Mouse (Mus musculus) neutrophil, adult 65 days (primary cell): ENCODE data around the gene Rec8. TPM values are rescaled to one million over a fixed set of nuclear protein-coding genes. Genes with fewer than 3 reads are reported as not detected.

Experiments used
- total RNA-seq: library from RNA; stranded (reverse); gene quantifications from 2 replicates; pipeline ENCODE4 v1.2.4, GENCODE M21; 2023

Gene Rec8
- 0.22 TPM in 1 of 2 replicates, not detected in the other for total RNA-seq

GRCm38 (mm10) chr14:55617822-55618221, at the start of gene Rec8:
Gene Rec8, plus strand, starts transcription at chr14:55618037.

GRCm38 (mm10) chr14:55575302-55575701, 42.5 kb upstream of the Rec8 start, which contains the start of gene Fitm1:
Gene Fitm1, plus strand, starts transcription at chr14:55575617.

GRCm38 (mm10) chr14:55577871-55578667, 39.8 kb upstream of the Rec8 start, which contains the start of gene Psme1:
Gene Psme1, plus strand, starts transcription at chr14:55578123.

DNA sequence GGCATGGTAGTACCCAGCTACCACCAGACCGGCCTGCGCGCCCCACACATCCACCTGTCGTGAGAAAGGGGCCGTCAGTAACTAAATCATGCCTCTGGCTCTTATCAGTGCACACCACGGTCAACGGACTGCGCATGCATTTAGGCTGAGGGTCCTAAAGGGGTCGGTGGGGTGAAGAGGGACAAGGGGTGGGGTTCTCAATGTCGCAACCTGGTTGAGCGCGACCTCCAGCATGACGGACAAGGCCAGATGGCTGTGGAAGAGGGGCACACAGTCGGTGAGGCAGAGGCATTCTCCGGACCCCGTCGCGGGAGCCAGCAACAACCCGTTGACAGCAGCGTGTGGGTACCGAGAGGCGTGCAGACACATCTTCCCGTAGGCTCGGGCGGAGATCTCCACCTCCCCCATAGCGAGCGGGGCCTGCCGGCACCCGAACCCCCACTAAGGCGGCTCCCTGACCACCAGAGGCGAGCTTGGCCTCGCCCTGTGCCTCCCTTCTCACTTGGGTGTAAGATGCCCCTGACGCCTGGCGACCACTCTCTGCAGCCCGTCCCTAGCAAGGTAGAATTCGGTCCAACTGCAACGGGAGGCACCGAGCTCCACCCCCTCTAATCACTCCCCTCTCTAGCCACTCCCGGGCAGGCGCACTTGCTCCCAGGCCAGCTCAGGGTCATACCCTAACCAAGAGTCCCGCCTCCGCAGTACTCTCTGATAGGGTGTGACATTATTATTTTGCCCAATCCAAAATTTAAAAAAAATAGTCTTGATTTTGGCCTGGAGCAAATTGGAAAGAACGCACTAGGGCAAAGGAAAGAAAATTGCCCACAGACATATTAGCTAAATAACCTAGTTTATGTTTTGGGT, 32.9 kb upstream of the Rec8 start, which contains the start of gene Emc9:
Gene Emc9, minus strand, starts transcription at position 601 of the 864 bp plus-strand sequence.

DNA sequence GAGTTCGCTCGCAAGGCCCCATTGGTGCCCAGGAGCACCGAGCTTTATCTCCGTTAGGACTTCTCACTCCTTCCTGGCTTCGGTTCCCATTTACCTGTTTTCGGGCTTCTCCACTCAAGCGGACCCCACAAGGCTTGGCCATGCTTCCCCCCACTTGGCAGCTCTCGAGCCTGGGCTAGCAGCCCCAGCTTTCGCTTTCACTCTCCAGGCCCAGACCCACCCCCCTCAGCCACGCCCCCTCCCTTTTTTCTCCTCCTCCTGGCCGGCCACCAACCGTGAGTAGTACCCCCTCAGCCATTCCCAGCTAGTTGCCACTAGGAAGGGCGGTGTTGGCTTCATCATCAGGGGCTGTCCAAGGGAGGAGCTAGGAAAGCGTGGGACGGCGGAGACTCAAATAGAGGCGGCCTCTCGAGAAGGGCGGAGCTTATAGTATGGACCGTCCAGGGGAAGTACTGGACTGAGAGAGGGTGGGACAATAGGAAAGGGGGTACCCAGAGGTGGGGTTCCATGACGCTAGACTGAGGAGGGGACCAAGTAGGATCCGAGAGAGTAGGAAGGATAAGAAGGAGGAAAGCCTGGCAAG, 27.0 kb upstream of the Rec8 start, which contains the start of gene Psme2:
Gene Psme2, minus strand, starts transcription at position 366 of the 583 bp plus-strand sequence.

GRCm38 (mm10) chr14:55591331-55591891, 26.4 kb upstream of the Rec8 start, which contains the start of gene Rnf31:
Gene Rnf31, plus strand, starts transcription at chr14:55591708.

GRCm38 (mm10) chr14:55603271-55603632, 14.6 kb upstream of the Rec8 start, which contains the start of gene Irf9:
Gene Irf9, plus strand, starts transcription at chr14:55603571.

DNA sequence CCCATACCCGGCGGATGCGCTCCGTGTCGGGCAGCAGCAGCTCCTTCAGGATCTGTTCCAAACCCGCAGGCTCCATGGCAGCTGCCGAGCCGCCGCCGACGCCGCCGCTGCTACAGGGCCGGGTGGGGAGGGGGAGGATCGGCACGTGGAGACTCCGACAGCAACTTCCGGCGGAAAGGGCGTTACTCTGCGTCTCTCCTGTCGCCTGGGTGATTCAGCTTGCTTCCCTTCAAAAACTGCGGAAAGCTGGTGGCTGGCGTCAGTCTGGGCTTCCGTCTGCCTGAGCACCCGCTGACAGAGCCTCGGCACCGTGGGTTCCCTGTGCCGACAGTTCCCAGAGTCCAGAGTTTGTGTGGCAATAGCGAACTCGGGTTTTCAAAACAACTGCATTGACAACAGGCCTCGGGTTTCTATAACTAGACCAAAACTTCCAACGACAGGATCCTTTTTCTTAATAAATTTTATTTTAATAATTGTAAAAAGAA, 17.7 kb downstream of the Rec8 start, which contains the start of gene Ipo4:
Gene Ipo4, minus strand, starts transcription at position 435 of the 485 bp plus-strand sequence.

GRCm38 (mm10) chr14:55637795-55638194, 20.0 kb downstream of the Rec8 start, which contains the start of gene Gm49378:
Gene Gm49378, minus strand, starts transcription at chr14:55637895.

DNA sequence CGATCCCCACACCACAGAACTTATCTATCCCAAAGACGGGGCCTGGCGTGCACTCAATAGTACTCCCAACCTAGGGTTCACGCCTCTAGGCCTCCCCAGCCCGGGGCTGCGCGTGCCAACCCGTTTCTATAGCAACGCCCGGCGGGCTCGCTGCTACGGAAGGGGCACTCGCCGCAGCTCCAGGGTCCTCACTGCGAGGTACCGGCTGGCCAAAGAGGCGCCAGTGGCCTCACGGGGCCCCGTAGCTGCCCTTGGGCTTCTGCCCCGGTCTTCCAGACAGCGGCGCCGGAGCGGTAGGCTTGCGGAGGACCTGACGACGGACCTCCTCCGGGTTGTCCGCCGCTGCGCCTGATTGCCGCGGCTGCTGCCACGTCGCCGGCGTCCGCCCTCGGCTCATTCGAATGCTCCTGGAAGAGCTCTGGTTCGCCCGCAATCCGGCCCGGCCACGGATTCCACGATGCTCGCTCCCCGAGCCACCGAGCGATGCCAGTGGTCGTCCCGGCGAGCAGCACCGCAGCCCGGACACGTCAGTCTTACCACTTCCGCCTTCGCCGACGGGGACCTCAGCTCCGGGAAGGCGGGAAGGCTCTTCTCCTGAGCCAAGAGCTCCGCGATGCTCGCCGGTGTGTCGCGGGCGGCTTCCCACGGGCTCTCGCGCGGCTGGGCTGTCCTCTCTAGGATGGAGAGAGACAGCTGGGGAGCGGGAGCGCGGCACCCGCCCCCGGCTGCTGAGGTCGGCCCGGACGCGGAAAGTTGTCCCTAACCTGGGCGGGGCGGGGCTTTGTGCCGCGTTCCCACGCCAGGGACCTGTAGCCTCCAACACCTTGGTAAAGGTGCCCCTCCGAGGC, 25.4 kb downstream of the Rec8 start, which contains the start of gene Tm9sf1:
Gene Tm9sf1, minus strand, starts transcription at position 747 of the 848 bp plus-strand sequence.

DNA sequence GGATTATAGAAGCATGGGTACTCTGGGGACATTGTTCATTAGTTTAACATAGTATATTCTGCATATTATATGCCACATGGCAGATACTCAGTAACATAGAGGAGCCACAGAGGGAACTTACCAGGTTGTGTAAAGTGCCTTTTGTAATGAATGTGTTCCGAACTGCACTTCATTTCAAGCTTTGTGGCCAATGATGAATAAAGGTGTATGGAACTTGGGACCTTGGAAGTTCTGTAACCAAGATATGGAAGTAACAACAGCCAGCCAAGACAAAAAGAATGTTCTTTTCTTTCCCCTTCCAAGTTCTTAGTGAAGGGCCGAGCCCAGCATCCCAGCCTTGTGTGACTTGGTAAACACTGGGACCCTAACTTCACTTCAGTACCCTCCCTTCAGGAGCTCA, 32.0 kb downstream of the Rec8 start, which contains the start of gene Tssk4:
Gene Tssk4, plus strand, starts transcription at position 301 of the 400 bp plus-strand sequence.

DNA sequence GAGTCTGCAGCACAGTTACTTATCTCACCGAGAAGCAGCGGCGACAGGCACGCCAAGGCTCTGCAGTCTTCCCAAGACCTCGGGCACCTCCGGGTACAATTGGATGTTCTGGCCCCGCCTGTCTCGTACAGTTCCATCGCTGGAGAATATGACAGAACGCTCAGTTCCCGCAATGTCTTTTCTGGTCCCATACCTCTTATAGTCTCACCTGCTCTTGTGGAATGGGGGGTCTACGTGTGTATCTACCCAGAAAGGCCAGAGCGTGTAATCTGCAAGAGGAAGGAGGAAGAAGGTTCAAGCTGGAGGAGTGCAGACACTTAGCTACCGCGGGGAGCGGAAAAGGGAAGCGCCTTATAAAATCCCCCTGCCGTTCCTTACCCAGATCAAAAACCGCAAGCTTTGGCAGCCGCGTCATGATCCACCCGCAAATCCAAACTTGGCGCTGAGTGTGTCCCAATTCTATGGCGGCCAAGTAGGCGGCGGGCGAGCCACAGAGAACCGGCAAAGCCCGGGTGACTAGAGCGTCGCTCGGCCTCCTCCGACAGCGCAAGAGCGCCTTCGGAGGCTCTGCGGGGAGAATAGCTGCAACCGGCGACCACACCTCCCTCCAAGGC, 42.2 kb downstream of the Rec8 start, which contains the start of gene Mdp1:
Gene Mdp1, minus strand, starts transcription at position 549 of the 614 bp plus-strand sequence.

DNA sequence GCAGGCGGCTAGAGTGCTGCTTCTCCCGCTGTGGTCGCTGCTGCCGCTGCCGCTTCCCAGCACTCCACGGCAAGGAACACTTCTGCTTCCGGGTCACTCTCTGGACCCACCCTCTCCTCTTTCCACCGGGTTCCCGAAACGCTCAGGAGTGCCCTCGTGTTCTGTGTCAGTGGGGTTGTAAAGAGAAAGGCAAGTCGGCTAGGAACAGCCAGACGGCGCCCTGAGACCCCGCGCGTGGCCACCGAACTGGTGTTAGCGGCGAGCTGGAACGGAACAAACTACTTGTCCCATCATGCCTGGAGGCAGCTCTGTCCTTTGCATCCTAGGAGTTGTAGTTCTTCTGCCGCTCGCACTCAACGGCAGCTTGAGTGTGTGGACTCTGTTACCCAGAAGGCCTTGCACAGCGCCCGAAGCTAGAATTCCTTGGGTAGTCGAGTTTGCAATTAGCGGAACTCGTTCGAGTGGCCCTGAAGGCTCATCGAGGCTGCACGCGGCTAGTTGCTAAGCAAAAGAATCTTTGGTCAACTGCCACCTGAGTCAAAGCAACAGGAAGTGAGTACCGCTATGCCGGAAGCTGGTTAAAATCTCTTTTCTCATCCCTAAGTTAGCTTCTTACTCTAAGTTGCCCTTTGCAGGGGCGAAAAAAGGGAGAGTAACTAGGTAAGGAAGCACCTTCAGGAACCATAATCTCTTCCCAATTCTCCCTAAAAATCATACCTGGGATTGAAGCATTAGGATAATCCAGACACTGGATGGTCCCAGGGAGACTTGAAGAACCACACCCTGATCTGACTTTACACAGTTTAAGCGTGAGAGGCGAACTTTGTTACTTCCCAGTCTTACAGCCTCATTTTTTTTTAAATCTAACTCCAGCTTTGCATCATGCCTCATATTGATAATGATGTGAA, 54.2 kb downstream of the Rec8 start, which contains the start of the genes Gmpr2 and Nedd8:
Gene Gmpr2, plus strand, starts transcription at position 109 of the 908 bp plus-strand sequence.
Gene Nedd8, minus strand, starts transcription at position 292 of the 908 bp plus-strand sequence.

Other genes starting within 250 kb of the Rec8 start
- 12.9 and 13.7 TPM in 2 replicates for gene Dhrs4, start 139.3 kb upstream of the Rec8 start, total RNA-seq
- not detected in 2 replicates for gene Carmil3, start 127.4 kb upstream of the Rec8 start, total RNA-seq
- gene Cpne6, start 107.6 kb upstream of the Rec8 start, total RNA-seq: not detected in 2 replicates
- gene Nrl, start 93.1 kb upstream of the Rec8 start, total RNA-seq: not detected in 2 replicates
- gene Pck2, start 77.8 kb upstream of the Rec8 start, total RNA-seq: 14.4 and 20.4 TPM in 2 replicates
- 44.0 and 53.0 TPM in 2 replicates for gene Dcaf11, start 58.0 kb upstream of the Rec8 start, total RNA-seq
- gene A730061H03Rik, start 57.6 kb upstream of the Rec8 start, total RNA-seq: 1.2 and 2.0 TPM in 2 replicates
- gene Fitm1, start 42.4 kb upstream of the Rec8 start, total RNA-seq: not detected in 2 replicates
- gene Psme1, start 39.9 kb upstream of the Rec8 start, total RNA-seq: 122 and 139 TPM in 2 replicates
- gene Emc9, start 32.7 kb upstream of the Rec8 start, total RNA-seq: 1.5 and 1.8 TPM in 2 replicates
- 174 and 199 TPM in 2 replicates for gene Psme2, start 26.9 kb upstream of the Rec8 start, total RNA-seq
- 49.9 and 68.0 TPM in 2 replicates for gene Rnf31, start 26.3 kb upstream of the Rec8 start, total RNA-seq
- 49.8 and 55.5 TPM in 2 replicates for gene Irf9, start 14.5 kb upstream of the Rec8 start, total RNA-seq
- gene Ipo4, start 17.9 kb downstream of the Rec8 start, total RNA-seq: 10.0 and 12.5 TPM in 2 replicates
- gene Gm49378, start 19.9 kb downstream of the Rec8 start, total RNA-seq: 1.5 and 2.2 TPM in 2 replicates
- gene Tm9sf1, start 25.8 kb downstream of the Rec8 start, total RNA-seq: 29.1 and 33.0 TPM in 2 replicates
- gene Tssk4, start 32.1 kb downstream of the Rec8 start, total RNA-seq: 1.3 and 1.7 TPM in 2 replicates
- gene Mdp1, start 42.5 kb downstream of the Rec8 start, total RNA-seq: 9.4 and 11.2 TPM in 2 replicates
- gene Gmpr2, start 53.9 kb downstream of the Rec8 start, total RNA-seq: 12.0 and 12.3 TPM in 2 replicates
- 129 and 152 TPM in 2 replicates for gene Nedd8, start 54.1 kb downstream of the Rec8 start, total RNA-seq
- 47.7 and 63.8 TPM in 2 replicates for gene Tinf2, start 63.8 kb downstream of the Rec8 start, total RNA-seq
- gene Tgm1, start 95.9 kb downstream of the Rec8 start, total RNA-seq: 2.1 and 2.6 TPM in 2 replicates
- gene Rabggta, start 104.2 kb downstream of the Rec8 start, total RNA-seq: 23.7 and 38.4 TPM in 2 replicates
- gene Dhrs1, start 127.7 kb downstream of the Rec8 start, total RNA-seq: 47.8 and 56.7 TPM in 2 replicates
- gene Nop9, start 127.7 kb downstream of the Rec8 start, total RNA-seq: 12.1 and 17.3 TPM in 2 replicates
- gene Cideb, start 140.4 kb downstream of the Rec8 start, total RNA-seq: 0.77 TPM in 1 of 2 replicates, not detected in the other
- 0.43 and 1.0 TPM in 2 replicates for gene Ltb4r2, start 143.4 kb downstream of the Rec8 start, total RNA-seq
- 203 and 207 TPM in 2 replicates for gene Ltb4r1, start 147.9 kb downstream of the Rec8 start, total RNA-seq
- 0.63 TPM in 1 of 2 replicates, not detected in the other for gene Adcy4, start 166.1 kb downstream of the Rec8 start, total RNA-seq
- gene Ripk3, start 170.8 kb downstream of the Rec8 start, total RNA-seq: 42.5 and 50.7 TPM in 2 replicates
- gene Nfatc4, start 205.1 kb downstream of the Rec8 start, total RNA-seq: not detected in 2 replicates
- 1.1 and 3.0 TPM in 2 replicates for gene Nynrin, start 236.0 kb downstream of the Rec8 start, total RNA-seq